Mouse (Mus musculus): ENCODE measurements at regions not wholly inside any gene's neighbourhood (a gene's known extent, or its start where the extent isn't known, plus 50 kb on each side); places are given as distances from the start of the nearest gene placed in this dataset.

DNA sequence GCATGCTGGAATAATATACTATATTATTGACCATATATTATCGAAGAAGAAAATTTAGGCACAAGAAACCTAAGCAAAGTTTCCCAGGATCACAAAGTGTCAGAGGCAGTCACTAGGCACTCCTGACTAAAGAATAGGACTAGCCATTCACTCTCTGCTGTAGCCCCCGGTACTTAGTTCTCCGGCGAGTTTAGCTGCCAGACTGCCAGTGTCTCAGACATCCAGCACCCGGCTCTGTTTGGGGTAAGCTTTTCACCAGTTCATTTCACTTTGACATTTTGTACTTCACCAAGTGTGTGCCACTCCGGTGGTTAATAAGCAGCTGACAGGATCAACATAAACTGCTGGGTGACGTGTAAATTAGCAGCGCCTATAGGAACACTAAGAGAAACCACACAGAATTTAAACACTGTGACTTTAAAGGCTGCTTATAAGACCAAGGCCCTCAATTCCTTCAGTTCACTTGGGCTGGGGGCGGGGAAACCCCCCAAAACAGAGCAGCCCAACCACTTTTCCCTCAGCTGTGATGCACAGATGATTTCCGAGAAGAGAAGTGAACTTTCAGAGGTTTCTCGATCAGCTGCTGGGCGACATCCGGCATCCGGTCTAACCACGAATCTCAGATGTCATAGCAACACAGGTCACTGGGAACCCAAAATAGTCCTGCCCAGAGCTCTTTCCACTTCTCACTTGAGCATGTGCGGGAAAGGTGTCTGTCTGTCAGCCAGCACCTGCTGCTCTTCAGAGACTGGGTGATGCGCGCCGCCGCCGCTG is 234.3 kb downstream of the Gm5426 start:
- in situ Hi-C loops (cut with MboI, MseI) = loop anchor here (10.0 kb wide), 3 partner anchors 136 to 354 kb away; no protein-coding TSS in a partner anchor

DNA sequence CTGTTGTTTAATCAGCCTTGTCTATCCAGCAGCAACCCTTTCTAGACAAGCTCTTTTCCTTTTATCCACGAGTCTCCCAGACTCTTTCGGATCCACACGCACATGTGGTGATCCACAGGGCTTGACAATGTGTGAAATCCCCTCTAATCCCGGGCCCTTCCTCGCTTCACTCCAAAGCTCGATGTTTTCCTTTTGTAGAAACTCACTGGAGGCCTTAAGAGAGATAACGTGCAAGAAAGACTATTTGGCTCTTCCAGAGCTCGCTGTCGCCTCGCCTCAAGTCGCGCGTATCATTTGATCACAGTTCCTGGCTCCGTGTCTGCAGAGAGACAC is 234.9 kb downstream of the Gm5426 start:
- in situ Hi-C loops (cut with MboI, MseI) = loop anchor here (10.0 kb wide), 3 partner anchors 136 to 354 kb away; no protein-coding TSS in a partner anchor

DNA sequence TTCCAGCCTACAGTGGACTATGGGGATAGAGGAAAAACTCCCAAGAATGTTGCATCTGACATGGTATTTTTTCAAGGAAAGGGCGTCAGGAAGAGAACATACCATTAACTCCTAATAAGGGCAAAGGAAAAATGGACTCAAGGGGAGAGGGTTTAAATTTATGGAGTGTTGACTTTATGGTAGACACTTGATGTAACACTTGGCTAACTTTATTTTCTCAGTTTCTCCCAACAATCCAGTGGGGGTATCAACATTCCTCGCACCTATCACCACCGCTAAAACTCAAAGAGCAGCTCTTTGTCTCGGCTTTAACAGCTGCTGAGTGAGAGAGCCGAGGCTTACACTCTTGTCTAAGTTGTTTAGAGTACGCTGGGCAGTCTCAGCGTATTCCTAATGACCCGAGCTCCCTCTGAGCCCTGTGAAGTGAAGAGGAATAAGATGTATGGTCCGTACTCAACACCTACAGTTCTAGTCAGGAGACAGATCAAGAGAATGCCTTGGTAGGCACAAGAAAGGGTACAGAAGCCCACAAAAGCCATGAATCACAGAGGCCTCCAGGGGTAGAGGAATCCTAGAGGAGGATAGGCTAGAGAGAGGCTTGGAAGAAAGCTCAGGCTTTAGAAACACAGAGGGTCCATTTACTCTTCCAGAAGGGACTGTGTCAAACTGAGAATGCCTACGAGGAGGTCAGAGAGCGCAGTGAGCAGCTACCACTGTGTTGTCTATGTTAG is 236.4 kb downstream of the Gm5426 start:
- in situ Hi-C loops (cut with MboI, MseI) = loop anchor here (10.0 kb wide), 3 partner anchors 138 to 352 kb away; no protein-coding TSS in a partner anchor

DNA sequence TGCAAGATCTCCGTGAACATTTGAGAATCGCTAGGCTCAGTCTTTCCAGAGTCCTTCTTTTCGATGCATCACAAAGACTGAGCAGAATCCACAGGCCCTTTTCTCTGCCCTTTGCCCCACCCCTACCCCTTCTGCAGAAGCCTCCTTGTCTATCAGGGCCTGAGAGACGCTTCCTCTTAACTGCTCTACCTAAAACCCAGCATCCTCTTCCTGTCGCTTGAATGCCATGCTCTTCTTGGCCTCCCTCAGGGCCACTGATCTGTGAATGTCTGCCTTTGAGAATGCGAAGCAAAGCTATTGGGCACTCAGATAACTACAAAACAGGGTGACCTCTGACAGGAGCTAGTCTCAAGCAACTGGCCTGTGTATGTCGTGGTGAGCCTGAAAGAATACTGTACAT is 237.1 kb downstream of the Gm5426 start:
- in situ Hi-C loops (cut with MboI, MseI) = loop anchor here (10.0 kb wide), 3 partner anchors 139 to 351 kb away; no protein-coding TSS in a partner anchor

DNA sequence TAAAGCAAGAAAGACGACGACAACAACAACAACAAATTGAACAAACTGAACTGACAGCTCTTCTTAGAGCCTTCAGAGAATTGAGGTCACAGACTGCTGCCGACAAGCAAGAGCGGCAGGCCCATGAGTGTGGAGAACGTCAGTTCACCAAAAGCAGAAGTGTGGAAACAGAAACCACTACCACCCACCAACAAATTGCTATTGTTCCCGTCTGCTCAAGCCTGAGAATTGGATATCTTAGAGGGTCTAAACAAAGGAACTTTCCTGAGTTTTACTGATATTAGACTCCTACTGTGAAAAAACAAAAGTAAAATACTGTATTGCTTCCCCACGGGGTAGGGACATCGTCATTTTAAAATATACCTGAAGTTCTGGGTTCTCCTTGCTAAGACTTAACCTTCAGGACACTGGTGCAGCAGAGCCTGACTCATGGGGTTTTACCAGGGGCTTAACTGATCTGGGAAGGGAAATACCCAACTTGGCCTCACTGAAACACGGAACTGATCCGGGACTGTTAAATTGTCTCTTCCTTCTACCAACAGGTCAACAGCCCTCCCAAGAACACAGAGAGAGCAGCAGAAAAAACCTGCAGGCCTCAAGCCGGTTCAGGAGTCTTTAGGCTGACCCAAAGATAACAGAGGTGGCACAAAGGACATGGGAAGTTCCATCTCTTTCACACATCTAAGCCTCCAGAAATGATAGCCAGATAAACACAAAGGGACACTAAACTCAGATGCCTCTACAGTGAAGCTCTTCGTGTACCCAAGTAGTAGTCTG is 238.1 kb downstream of the Gm5426 start:
- in situ Hi-C loops (cut with MboI, MseI) = loop anchor here (10.0 kb wide), 3 partner anchors 140 to 350 kb away; no protein-coding TSS in a partner anchor

DNA sequence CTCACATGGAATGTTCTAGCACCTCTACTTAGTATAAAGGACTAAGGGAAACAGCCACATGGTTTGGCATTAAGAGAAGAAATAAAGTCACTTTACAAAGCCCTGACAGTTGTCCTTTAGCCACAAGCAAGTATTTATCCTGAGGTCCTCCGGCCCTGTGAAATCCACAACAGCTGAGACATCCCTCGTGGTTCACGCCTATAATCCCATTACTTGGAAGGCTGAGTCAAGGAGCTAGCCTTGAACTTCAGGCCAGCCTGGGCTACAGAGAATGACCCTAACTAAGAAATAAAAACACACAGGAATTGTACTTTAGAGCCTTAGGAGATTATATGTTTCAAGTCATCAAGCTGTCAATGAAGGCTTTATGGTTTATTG is 238.7 kb downstream of the Gm5426 start:
- in situ Hi-C loops (cut with MboI, MseI) = loop anchor here (10.0 kb wide), 3 partner anchors 140 to 350 kb away; no protein-coding TSS in a partner anchor

DNA sequence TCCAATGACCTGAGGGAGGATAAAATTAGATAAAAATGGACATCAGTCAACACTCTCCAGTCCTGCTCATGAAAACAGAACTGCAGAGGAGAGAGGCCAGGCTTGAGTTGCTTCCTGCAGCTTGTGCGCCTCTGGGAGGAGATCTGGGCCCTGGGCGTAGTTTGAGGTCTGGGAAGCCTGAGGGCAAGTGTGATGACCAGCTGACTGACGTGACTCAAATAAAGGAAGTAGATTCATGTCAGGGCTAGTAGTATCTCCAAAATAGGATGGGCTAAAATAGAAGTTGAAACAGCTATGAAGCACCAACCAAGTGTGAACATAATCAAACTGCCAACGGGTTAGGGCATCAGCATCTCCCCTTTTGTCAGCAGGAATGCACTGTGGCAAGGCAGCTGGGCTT is 239.3 kb upstream of the Btg1 start:
- in situ Hi-C loops (cut with MboI, MseI) = loop anchor here (10.0 kb wide), 3 partner anchors 143 to 347 kb away; no protein-coding TSS in a partner anchor

DNA sequence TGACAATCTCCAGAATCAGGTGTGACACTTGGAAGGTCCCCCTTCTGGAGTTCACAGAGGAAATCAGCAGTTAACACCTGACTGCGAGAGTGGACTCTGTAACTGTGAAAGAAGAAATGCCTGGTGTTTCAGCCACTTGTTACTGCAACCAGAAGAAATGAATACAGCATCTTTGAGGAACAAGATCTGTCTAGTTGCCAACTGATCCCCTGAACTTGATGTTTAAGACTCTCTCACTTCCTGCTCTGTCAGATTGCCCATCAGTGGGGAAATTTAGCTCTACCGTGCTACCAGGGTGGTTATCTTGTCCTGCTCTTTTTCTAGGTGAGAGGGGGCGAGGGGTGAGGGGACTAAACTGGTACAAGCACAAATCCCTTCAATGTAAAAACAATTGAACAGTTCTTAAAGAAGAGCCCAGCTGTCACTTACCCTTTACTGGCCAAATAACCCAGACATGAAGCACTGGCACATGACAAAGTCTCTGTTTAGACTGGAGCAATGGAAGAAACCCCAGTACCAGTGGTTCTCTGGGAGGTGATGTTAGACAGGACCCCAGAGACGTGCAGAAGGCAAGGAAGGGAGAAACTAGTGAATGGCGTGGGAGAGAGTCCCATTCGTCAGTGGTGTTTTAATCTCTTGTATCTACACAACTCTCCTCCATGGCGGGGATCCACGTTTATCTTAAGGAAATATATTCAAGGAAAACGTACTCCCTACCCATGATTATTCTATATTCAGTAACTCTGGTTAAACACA is 237.6 kb upstream of the Btg1 start:
- in situ Hi-C loops (cut with MboI, MseI) = loop anchor here (10.0 kb wide), 3 partner anchors 144 to 346 kb away; no protein-coding TSS in a partner anchor

DNA sequence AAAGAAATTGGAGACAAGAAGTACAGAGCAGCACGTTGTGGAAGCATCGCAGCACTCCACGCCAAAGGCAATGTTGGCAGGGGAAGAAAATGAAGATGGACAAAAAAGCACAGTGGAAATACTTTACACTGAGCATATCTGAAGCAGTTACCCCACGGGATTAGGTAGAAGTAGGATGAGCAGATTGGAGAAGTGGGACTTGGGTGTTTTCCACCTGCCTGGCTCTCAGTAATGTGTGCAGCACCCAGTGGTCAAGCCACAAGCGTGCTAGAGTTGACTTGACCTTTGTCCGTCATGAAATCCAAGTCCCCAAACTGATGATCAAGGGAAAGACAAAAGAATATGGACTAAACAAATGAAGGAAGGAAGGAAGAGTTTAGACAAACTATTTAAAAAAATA is 235.1 kb upstream of the Btg1 start:
- in situ Hi-C loops (cut with MboI, MseI) = no loop called here

DNA sequence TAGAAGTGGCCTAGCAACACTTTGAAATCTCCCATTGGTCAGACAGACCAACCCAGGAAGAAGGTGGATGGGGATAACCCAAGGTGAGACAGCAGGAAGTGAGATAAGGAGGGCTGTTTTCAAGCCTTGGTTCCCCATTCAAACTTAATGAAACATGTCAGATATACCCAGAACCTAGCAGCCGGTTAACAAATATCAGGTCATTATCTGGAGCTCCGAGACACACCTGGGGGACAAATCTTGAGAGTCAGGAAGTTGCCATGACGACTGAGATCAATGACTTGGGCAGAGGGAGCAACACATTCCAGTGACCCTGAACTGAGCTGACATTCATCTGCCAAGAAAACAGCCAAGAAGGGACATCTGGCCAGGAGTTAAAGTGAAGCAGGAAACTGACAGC is 225.1 kb upstream of the Btg1 start:
- in situ Hi-C loops (cut with MboI, MseI) = no loop called here

DNA sequence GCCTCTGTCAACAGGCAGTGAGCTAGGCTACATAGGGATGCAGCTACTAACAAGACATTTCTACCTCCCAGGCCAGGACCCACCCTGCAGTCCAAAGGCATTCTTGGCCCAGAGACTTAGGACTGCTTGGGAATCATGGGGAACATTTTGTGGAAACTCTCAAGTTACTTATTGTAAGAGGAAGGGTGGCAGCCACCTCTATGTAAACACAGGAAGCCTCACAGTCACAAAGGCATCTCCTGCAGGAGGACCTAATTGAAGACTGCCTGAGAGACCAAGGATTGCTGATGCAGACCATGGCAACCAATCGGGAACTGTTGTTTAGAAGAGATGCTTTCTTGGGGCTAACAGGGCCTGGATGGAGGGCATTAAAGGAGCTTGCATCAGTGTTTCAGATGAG is 224.0 kb upstream of the Btg1 start:
- in situ Hi-C loops (cut with MboI, MseI) = no loop called here

DNA sequence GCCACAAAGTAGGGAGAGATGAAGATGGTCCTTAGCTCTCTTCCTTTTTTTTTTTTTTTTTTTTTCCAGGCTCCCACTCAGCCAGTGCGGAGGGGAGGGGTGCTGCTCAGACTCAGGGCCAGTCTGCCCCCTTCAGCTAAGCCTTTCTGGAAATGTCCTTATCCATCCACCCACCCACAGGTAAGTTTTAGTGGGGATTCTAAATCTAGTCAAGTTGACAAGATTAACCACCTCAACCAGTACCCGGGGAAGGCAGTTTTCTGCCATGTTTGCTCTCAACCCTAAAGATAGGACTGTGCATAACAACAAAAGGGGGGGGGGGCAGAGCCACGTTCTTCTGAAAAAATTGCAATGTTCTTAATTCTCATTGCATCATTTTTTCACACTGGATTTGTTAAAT is 222.6 kb upstream of the Btg1 start:
- in situ Hi-C loops (cut with MboI, MseI) = no loop called here

DNA sequence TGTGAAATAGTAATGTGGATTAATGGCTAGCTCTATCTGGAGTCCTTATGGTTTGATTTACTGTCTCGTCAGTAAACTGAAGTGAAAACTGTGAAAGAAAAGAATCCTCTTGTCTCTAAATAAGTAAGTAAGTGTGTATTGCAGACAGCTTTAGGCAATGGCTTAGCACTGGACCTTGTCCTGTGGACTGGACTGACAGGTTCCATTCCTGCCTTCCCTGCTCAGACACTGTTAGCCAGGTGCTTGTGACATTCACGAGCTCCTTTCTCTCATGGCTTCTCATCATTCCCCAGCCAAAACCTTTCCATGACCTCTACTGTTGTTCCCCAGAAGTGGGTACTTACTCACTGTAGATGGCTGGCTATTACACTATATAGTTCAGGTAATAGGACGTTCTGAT is 221.8 kb upstream of the Btg1 start:
- in situ Hi-C loops (cut with MboI, MseI) = no loop called here

DNA sequence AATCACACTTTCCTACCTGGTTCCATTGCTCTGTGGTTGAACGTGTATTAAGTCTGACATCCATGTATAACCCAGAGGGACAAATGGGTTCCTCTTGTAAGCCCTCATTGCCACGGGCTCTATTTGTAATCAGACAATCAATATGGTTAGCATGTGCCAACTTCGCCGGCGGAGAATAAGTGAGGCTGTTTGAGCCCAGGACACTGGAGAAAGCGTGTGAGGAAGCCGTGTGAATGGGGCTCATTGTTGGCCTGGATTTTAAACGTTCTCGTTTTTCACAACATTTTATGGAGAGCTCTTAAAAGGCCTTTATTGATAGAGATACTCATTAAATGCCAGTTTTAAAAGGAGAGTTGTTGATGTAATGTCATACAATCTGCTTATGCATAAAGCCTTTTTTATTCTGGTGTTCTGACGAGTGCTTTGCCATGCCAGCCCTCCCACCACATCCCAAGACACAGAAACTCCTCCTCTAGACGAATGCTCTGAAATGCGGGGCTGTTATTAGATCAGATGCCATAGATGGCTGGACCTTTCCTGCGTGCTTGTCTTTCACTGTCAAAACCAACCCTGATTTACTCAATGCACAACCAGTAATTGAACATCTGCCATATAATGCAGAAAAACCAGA is 218.8 kb upstream of the Btg1 start:
- in situ Hi-C loops (cut with MboI, MseI) = no loop called here

DNA sequence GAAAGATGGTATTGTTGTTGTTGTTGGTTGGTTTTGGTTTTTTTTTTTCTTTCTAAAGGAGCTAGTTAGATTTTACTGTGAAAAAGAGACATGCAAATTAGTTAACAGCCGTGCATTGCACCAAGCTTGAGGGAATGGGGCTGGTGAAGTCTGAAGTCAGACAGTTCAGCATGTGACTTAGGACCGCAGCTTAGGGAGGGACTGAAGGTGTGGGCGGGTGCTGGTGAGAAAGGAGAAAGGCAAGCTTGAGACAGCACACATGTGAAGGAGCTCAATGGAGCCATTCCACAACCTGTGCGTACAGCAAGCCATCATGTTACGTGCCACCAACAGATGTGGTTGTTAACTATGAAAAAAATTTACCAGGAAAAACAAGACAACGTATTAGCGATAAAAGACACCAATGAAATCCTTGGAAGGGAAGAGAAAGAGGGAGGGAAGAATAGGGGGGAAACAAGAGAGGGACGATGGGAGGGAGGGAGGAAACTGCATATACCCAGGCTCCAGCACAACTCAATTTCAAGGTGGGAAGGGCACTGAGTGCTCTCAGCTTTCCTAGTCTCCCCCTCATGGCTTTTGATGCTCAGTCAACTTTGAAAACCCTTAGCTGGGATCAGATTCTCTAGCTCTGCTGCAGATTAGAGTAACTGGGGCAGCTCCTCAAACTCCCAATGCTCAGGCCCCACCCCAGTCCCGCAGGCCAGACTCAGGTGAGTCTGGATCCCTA is 218.1 kb upstream of the Btg1 start:
- in situ Hi-C loops (cut with MboI, MseI) = no loop called here

DNA sequence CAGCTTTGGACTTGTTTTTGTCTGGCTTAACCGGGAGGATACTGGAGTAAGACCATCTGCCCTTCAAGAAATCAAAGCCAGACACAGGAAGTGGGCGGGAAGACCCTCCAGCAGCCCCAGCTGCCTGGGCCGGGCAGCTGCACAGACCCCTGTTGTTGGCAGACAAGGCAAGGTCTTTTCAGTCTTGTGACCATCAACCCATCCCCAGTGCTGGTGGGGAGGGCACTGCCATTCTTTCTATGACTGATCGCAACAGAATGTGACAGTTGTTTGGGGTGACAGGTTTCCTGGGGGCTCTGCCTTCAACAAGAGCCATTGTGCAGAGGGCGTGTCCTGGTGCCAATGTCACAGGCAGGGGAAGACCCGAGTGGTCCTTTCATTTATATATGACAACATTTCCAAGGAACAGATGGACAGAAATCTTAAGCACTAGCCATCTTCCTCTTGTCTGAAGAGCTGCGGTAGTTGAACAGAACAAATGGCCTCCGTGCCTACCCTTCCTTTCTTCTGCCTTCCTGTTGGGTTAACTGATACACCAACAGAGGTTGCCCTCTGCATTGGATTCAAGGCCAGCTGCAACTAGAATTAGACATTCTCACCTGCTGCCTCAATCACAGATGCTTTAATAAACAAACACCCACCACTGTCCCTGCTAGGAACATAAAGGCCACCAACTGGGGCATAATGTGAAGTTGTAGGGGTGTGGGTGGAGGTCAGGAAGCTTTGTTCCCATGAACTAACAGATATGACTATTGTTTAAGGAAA is 217.0 kb upstream of the Btg1 start:
- in situ Hi-C loops (cut with MboI, MseI) = loop anchor here (10.0 kb wide), 1 partner anchor 65 kb away; no protein-coding TSS in a partner anchor

DNA sequence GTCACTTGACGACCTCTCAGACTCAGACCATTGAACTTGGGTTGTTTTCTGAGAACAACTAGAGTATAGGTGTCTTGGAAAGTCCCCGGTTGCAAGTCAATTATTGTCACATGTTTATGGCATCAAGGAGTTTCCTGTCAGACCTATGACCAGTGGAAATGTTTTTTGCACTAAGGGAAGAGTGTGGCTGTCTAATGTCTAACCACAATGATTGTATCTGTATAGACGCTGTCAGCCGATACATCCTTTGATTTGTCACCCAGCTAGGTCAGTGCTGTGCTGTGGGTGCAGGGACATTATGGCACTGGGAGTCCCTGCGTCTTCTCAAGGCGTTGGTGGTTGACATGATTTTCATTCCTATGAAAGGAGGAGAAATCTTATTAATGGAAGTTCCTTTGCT is 216.0 kb upstream of the Btg1 start:
- in situ Hi-C loops (cut with MboI, MseI) = loop anchor here (10.0 kb wide), 1 partner anchor 66 kb away; no protein-coding TSS in a partner anchor

DNA sequence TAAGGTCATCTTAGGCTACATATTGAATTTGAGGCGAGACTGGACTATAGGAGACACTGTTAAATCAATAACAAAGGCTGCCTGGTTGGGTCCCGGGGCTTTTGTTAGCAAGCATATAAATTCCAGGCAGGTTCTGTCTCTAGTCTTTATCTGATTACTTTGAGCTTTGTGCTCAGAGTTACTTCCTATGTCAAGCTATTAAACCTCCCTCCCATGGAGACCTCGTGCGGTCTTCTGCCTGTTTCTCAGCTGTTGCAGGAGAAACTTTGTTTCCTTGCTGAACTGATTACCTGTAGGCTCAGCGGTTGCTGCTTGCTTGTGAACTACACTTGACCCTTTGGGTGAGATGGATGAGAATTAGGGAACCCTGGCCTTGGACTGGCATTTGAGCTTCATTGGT is 210.5 kb upstream of the Btg1 start:
- in situ Hi-C loops (cut with MboI, MseI) = loop anchor here (10.0 kb wide), 1 partner anchor 72 kb away; no protein-coding TSS in a partner anchor

DNA sequence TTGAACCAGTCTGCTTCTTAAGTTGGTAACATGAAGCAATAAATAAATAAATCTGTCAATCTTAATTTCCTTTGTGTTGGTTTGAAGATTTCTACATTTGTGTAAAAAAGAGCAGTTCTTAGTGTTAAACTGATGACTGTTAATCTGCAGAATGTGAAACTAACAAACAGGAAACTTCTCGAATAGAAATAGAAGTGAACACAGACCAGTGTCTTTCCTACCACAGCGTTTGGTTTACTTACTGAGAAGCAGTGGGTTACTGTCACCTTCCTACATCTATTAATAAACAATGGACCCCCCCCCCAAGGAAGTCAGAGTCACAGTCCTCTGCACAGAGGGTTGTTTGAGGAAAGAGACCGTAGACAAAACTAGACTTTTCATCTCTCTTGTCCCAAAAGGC is 209.0 kb upstream of the Btg1 start:
- in situ Hi-C loops (cut with MboI, MseI) = loop anchor here (10.0 kb wide), 1 partner anchor 73 kb away; no protein-coding TSS in a partner anchor

Data from T-helper 2 cell (primary cell).